Comparison of ENCODE assay signal across 9 mouse cellular contexts in the genomic region with DNA sequence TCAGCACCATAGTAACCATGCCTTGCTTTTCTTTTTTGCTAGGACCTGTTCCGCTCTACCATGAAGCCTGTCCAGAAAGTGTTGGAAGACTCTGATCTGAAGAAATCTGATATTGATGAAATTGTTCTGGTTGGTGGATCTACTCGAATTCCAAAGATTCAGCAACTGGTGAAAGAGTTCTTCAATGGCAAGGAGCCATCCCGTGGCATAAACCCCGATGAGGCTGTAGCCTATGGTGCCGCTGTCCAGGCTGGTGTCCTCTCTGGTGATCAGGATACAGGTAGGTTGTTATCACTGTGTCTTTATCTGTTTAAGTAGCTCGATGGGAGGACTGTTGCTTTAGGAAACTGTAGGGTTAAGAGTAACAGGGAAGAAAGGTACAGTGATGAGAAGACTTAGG. TPM values are rescaled to one million over a fixed set of nuclear protein-coding genes. Genes with fewer than 3 reads are reported as not detected.
A peak's percentile ranks its signal among the peaks of the same experiment; 100 is the strongest.
DNase-seq lines count a peak whose midpoint lies in the region; ATAC-seq and TF ChIP-seq lines count a peak whose summit lies in the region.
"Had no signal": no experiment of that assay in that cellular context is flagged by ENCODE, and none has a peak within 500 bp of the region (broad histone marks: within the 10 kb centered on the region; RNA-seq: fewer than 3 reads in every experiment).

No protein-coding gene starts in this region.

- TF ChIP-seq POLR2A in kidney, adult 2 months (IDR thresholded peaks at IDR 0.05; ENCODE audit: low read depth, low read length), result no peak

- no peak overlapping the region for H3K9ac ChIP-seq in kidney, postnatal 0 days (ENCODE audit: low read depth, low read length)
- H3K9ac ChIP-seq in embryonic facial prominence, embryonic 15.5 days, result no peak overlapping the region

- peaks cover 39% of the 10 kb centered on the region for H3K36me3 ChIP-seq in kidney, postnatal 0 days (ENCODE audit: insufficient read depth, low read length)
- H3K36me3 ChIP-seq in kidney, adult 2 months (ENCODE audit: control insufficient read depth, insufficient read depth, low read length), result peaks cover 30% of the 10 kb centered on the region
- H3K36me3 ChIP-seq in embryonic facial prominence, embryonic 15.5 days, result peaks cover 55% of the 10 kb centered on the region
- peaks cover 74% of the 10 kb centered on the region for H3K36me3 ChIP-seq in limb, embryonic 10.5 days

- 74% methylated on average over 6 of the region's 6 CpGs for WGBS in kidney, postnatal 0 days
- WGBS in kidney, adult 2 months, result 63% methylated on average over 6 of the region's 6 CpGs
- WGBS in embryonic facial prominence, embryonic 15.5 days, result 82% methylated on average over 6 of the region's 6 CpGs
- 93% methylated on average over 6 of the region's 6 CpGs for WGBS in limb, embryonic 10.5 days

- no peak overlapping the region for H3K4me3 ChIP-seq in kidney, postnatal 0 days (replicated peaks; ENCODE audit: low read depth, low read length)
- no peak overlapping the region for H3K4me3 ChIP-seq in kidney, adult 2 months (ENCODE audit: insufficient read depth, low read depth, low read length)
- peak overlapping the region; percentile 66 for H3K4me3 ChIP-seq in embryonic facial prominence, embryonic 15.5 days (replicated peaks)
- peak overlapping the region; percentile 96 for H3K4me3 ChIP-seq in limb, embryonic 10.5 days

- H3K27me3 ChIP-seq in kidney, postnatal 0 days (ENCODE audit: insufficient read depth, low read length), result no peaks in the 10 kb centered on the region
- no peaks in the 10 kb centered on the region for H3K27me3 ChIP-seq in kidney, adult 2 months (replicated peaks; ENCODE audit: control insufficient read depth, insufficient read depth, low read length)
- H3K27me3 ChIP-seq in embryonic facial prominence, embryonic 15.5 days, result no peaks in the 10 kb centered on the region
- H3K27me3 ChIP-seq in limb, embryonic 10.5 days (ENCODE audit: low read depth, poor library complexity, severe bottlenecking), result no peaks in the 10 kb centered on the region

- H3K27ac ChIP-seq in kidney, postnatal 0 days, result no peak overlapping the region
- H3K27ac ChIP-seq in kidney, adult 2 months (ENCODE audit: insufficient read depth, low read depth, low read length), result no peak overlapping the region
- H3K27ac ChIP-seq in embryonic facial prominence, embryonic 15.5 days (replicated peaks), result no peak overlapping the region
- no peak overlapping the region for H3K27ac ChIP-seq in limb, embryonic 10.5 days

- H3K9me3 ChIP-seq in kidney, postnatal 0 days (replicated peaks; ENCODE audit: low read length), result no peaks in the 10 kb centered on the region
- H3K9me3 ChIP-seq in embryonic facial prominence, embryonic 15.5 days (replicated peaks), result no peaks in the 10 kb centered on the region
- H3K9me3 ChIP-seq in limb, embryonic 10.5 days (replicated peaks), result no peaks in the 10 kb centered on the region

- no peak for DNase-seq in kidney, postnatal 0 days (ENCODE audit: low spot score)
- no peak for DNase-seq in kidney, adult 2 months
- DNase-seq in limb, embryonic 10.5 days (ENCODE audit: low spot score), result no peak
- DNase-seq in naive thymus-derived CD4-positive, alpha-beta T cell, adult 2 months (ENCODE audit: low read depth), result peak; percentile 37
- DNase-seq in frontal cortex, postnatal 10 days (ENCODE audit: low spot score in 2 of 2), result no peak
- no peak for DNase-seq in cerebellum, postnatal 25 days
- no peak for DNase-seq in right cerebral cortex, postnatal 25 days
- DNase-seq: cerebellum, postnatal 14 days had no signal

- TF ChIP-seq CTCF in kidney, postnatal 0 days (IDR thresholded peaks at IDR 0.05; ENCODE audit: low read depth), result no peak
- TF ChIP-seq CTCF in kidney, adult 2 months (conservative IDR thresholded peaks at IDR 0.05; ENCODE audit: insufficient read depth, insufficient read length, low read depth, low read length), result no peak

- H3K4me2 ChIP-seq in kidney, postnatal 0 days (ENCODE audit: low read length), result peak overlapping the region; percentile 59
- peak overlapping the region; percentile 48 for H3K4me2 ChIP-seq in embryonic facial prominence, embryonic 15.5 days (replicated peaks)

- peaks cover 22% of the 10 kb centered on the region for H3K4me1 ChIP-seq in kidney, postnatal 0 days (replicated peaks; ENCODE audit: insufficient read depth, low read length)
- H3K4me1 ChIP-seq in kidney, adult 2 months (ENCODE audit: control insufficient read depth, insufficient read depth, low read length), result peaks cover 15% of the 10 kb centered on the region; the same call in 1 of the 2 replicates
- H3K4me1 ChIP-seq in embryonic facial prominence, embryonic 15.5 days, result peaks cover 42% of the 10 kb centered on the region
- peaks cover 38% of the 10 kb centered on the region for H3K4me1 ChIP-seq in limb, embryonic 10.5 days

- ATAC-seq in kidney, postnatal 0 days (replicated peaks; ENCODE audit: low FRiP score, low read depth), result no peak
- no peak for ATAC-seq in embryonic facial prominence, embryonic 15.5 days (ENCODE audit: insufficient number of reproducible peaks, low FRiP score, low TSS enrichment, low read depth)

RNA-seq across cellular contexts. Expression of gene Hspa5, which starts 2.7 kb away (rescaled TPM):
- 688 and 780 TPM in 2 replicates for polyA plus RNA-seq in kidney, postnatal 0 days (2015; fragmentation: Nextera tagmentation; extraction: Ambion mirVana)
- polyA plus RNA-seq in kidney, adult 2 months (2012; rRNA removed), result 441 and 489 TPM in 2 replicates
- polyA plus RNA-seq in embryonic facial prominence, embryonic 15.5 days (2015; fragmentation: Nextera tagmentation; extraction: Ambion mirVana), result 771 and 838 TPM in 2 replicates
- polyA plus RNA-seq in limb, embryonic 10.5 days (2016; fragmentation: Nextera tagmentation; extraction: Ambion mirVana), result 841 and 852 TPM in 2 replicates

RNA-seq across cellular contexts. Expression of gene Gapvd1, which starts 19.5 kb away (rescaled TPM):
- polyA plus RNA-seq in kidney, postnatal 0 days (2015; fragmentation: Nextera tagmentation; extraction: Ambion mirVana), result 56.6 and 58.7 TPM in 2 replicates
- polyA plus RNA-seq in kidney, adult 2 months (2012; rRNA removed), result 14.0 and 16.0 TPM in 2 replicates
- polyA plus RNA-seq in embryonic facial prominence, embryonic 15.5 days (2015; fragmentation: Nextera tagmentation; extraction: Ambion mirVana), result 79.7 and 80.3 TPM in 2 replicates
- polyA plus RNA-seq in limb, embryonic 10.5 days (2016; fragmentation: Nextera tagmentation; extraction: Ambion mirVana), result 84.5 and 92.0 TPM in 2 replicates

RNA-seq across cellular contexts. Expression of gene Rabepk, which starts 25.2 kb away (rescaled TPM):
- polyA plus RNA-seq in kidney, postnatal 0 days (2015; fragmentation: Nextera tagmentation; extraction: Ambion mirVana), result 30.8 and 33.3 TPM in 2 replicates
- polyA plus RNA-seq in kidney, adult 2 months (2012; rRNA removed), result 25.8 and 28.1 TPM in 2 replicates
- 38.9 and 41.0 TPM in 2 replicates for polyA plus RNA-seq in embryonic facial prominence, embryonic 15.5 days (2015; fragmentation: Nextera tagmentation; extraction: Ambion mirVana)
- 42.8 and 43.6 TPM in 2 replicates for polyA plus RNA-seq in limb, embryonic 10.5 days (2016; fragmentation: Nextera tagmentation; extraction: Ambion mirVana)

RNA-seq across cellular contexts. Expression of gene Fbxw2, which starts 51.6 kb away (rescaled TPM):
- polyA plus RNA-seq in kidney, postnatal 0 days (2015; fragmentation: Nextera tagmentation; extraction: Ambion mirVana), result 61.0 and 65.8 TPM in 2 replicates
- 29.4 and 34.1 TPM in 2 replicates for polyA plus RNA-seq in kidney, adult 2 months (2012; rRNA removed)
- polyA plus RNA-seq in embryonic facial prominence, embryonic 15.5 days (2015; fragmentation: Nextera tagmentation; extraction: Ambion mirVana), result 90.4 and 95.6 TPM in 2 replicates
- polyA plus RNA-seq in limb, embryonic 10.5 days (2016; fragmentation: Nextera tagmentation; extraction: Ambion mirVana), result 69.7 and 81.2 TPM in 2 replicates

RNA-seq across cellular contexts. Expression of gene Gm34653, which starts 58.3 kb away (rescaled TPM):
- not detected in 2 replicates for polyA plus RNA-seq in kidney, postnatal 0 days (2015; fragmentation: Nextera tagmentation; extraction: Ambion mirVana)
- 0.07 TPM in 1 of 2 replicates, not detected in the other for polyA plus RNA-seq in kidney, adult 2 months (2012; rRNA removed)
- 0.20 and 0.39 TPM in 2 replicates for polyA plus RNA-seq in embryonic facial prominence, embryonic 15.5 days (2015; fragmentation: Nextera tagmentation; extraction: Ambion mirVana)
- polyA plus RNA-seq in limb, embryonic 10.5 days (2016; fragmentation: Nextera tagmentation; extraction: Ambion mirVana), result not detected in 2 replicates

Comparison
In these comparisons a context has a peak if more than half of its experiments do, and no peak if none do; other contexts are left out.
1. H3K4me3 ChIP-seq: peak in embryonic facial prominence, embryonic 15.5 days (single experiment) and limb, embryonic 10.5 days (single experiment); none in kidney, postnatal 0 days (single experiment) and kidney, adult 2 months (single experiment).